Mouse (Mus musculus) CH12.LX (cell line): ENCODE results near the gene Cldnd2.

Source experiments
- CHD1 ChIP-seq: IDR thresholded peaks from 2 replicates; pipeline ENCODE4 v1.6.1; 2012; ENCODE audit warnings: low read depth, low read length, improper control_type of control experiment, inconsistent platforms
- CTCF ChIP-seq, 2 experiments: IDR thresholded peaks in 1 of 2; conservative IDR thresholded peaks in 1 of 2; 2 replicates each; pipeline ENCODE4 v1.5.1; 2011 to 2012; ENCODE audit warnings: low read depth in 2 of 2, low read length in 2 of 2, improper control_type of control experiment in 1 of 2, inconsistent platforms in 1 of 2, mild to moderate bottlenecking in 1 of 2, moderate library complexity in 1 of 2
- ELF1 ChIP-seq: IDR thresholded peaks from 2 replicates; pipeline ENCODE4 v1.6.1; 2014; ENCODE audit warnings: low read depth, mild to moderate bottlenecking, inconsistent platforms, low read length, improper control_type of control experiment
- EP300 ChIP-seq: IDR thresholded peaks from 2 replicates; pipeline ENCODE4 v1.6.1; 2011; ENCODE audit warnings: low read length, improper control_type of control experiment
- ETS1 ChIP-seq: conservative IDR thresholded peaks from 2 replicates; pipeline ENCODE4 v1.6.1; 2012; ENCODE audit warnings: low read depth, mild to moderate bottlenecking, inconsistent platforms, low read length, improper control_type of control experiment, moderate library complexity
- IRF4 ChIP-seq: IDR thresholded peaks from 2 replicates; pipeline ENCODE4 v1.6.1; 2014; ENCODE audit warnings: low read depth, mild to moderate bottlenecking, inconsistent platforms, low read length, improper control_type of control experiment
- MAFK ChIP-seq: IDR thresholded peaks from 2 replicates; pipeline ENCODE4 v1.6.1; 2011; ENCODE audit warnings: low read length, improper control_type of control experiment; ENCODE audit not compliant: insufficient replicate concordance
- MAX ChIP-seq: IDR thresholded peaks from 2 replicates; pipeline ENCODE4 v1.6.1; 2011; ENCODE audit warnings: low read length, improper control_type of control experiment
- PAX5 ChIP-seq: IDR thresholded peaks from 2 replicates; pipeline ENCODE4 v1.6.1; 2012; ENCODE audit warnings: low read length, inconsistent platforms, mixed read lengths
- POLR2A ChIP-seq: IDR thresholded peaks from 2 replicates; pipeline ENCODE4 v1.6.1; 2011; ENCODE audit warnings: low read depth, mild to moderate bottlenecking, improper control_type of control experiment, low read length
- UBTF ChIP-seq: IDR thresholded peaks from 2 replicates; pipeline ENCODE4 v1.6.1; 2012; ENCODE audit warnings: low read depth, mild to moderate bottlenecking, inconsistent platforms, low read length, improper control_type of control experiment, moderate library complexity
- USF1 ChIP-seq: IDR thresholded peaks from 2 replicates; pipeline ENCODE4 v1.6.1; 2014; ENCODE audit warnings: low read depth, mild to moderate bottlenecking, inconsistent platforms, low read length, improper control_type of control experiment
- USF2 ChIP-seq: conservative IDR thresholded peaks from 2 replicates; pipeline ENCODE4 v1.6.1; 2011; ENCODE audit warnings: low read depth, low read length, improper control_type of control experiment
- ZC3H11A ChIP-seq: IDR thresholded peaks from 2 replicates; pipeline ENCODE4 v1.6.1; 2012; ENCODE audit warnings: low read depth, mild to moderate bottlenecking, inconsistent platforms, low read length, improper control_type of control experiment

- no peak for TF ChIP-seq EP300
- no peak for TF ChIP-seq IRF4
- TF ChIP-seq CTCF (conservative IDR thresholded peaks at IDR 0.05 in 1 of 2, IDR thresholded peaks at IDR 0.05 in 1 of 2; ENCODE audit: low read depth in 2 of 2, low read length in 2 of 2), result no peak
- TF ChIP-seq USF1, result no peak
- no peak for TF ChIP-seq POLR2A
- TF ChIP-seq PAX5, result no peak
- no peak for TF ChIP-seq CHD1
- TF ChIP-seq USF2, result no peak
- no peak for TF ChIP-seq ELF1
- TF ChIP-seq MAX, result no peak
- TF ChIP-seq ZC3H11A, result no peak
- no peak for TF ChIP-seq UBTF
- no peak for TF ChIP-seq MAFK
- no peak for TF ChIP-seq ETS1
These were observed 40.6 kb downstream of the Cldnd2 start for GRCm38 (mm10) chr7:43481191-43481590.
